Mouse (Mus musculus) mouse embryonic stem cell (cell line): ENCODE data around the gene Wdr86.
"Not testable (repeated sequence)": the region's sequence is repeated elsewhere in the genome, so short reads cannot be mapped to it uniquely, and the experiment has no call there.

Experiments used
- in situ Hi-C, 2 experiments: fragments of 300-500 bp; cut with MboI; formaldehyde crosslinking; loops; 1 replicate in 1 of 2; 3 replicates in 1 of 2; pipeline ENCODE4 v1.14.3; 2019 to 2020; ENCODE audit warnings: low sequenced_read_pairs in 2 of 2, low pct_unique_long_range_greater_than_20kb in 1 of 2, mixed read lengths in 1 of 2; ENCODE audit not compliant: unreplicated experiment in 1 of 2

The Wdr86 gene

DNA sequence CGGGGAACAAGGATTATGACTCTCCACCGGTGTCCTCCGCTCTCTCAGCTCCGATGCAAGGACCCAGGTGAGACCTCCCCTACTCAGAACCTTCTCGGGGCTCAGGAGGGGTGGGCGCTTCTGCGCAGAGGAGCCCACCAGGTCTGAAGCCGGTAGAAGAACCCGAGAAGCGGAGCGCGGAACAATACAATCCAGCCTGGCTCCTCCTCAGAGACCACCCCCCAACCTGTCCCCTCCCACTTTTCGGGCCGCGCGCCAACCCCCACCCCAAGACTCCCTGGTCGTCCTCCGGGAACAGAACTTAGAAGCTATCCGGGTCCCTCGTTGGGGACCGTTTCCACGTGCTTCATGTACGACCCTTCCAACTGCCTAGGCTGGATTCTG, at the start of gene Wdr86:
Gene Wdr86 (minus strand): TSS at position 240 of the 384 bp plus-strand sequence.
- in situ Hi-C loops = no loop called here

DNA sequence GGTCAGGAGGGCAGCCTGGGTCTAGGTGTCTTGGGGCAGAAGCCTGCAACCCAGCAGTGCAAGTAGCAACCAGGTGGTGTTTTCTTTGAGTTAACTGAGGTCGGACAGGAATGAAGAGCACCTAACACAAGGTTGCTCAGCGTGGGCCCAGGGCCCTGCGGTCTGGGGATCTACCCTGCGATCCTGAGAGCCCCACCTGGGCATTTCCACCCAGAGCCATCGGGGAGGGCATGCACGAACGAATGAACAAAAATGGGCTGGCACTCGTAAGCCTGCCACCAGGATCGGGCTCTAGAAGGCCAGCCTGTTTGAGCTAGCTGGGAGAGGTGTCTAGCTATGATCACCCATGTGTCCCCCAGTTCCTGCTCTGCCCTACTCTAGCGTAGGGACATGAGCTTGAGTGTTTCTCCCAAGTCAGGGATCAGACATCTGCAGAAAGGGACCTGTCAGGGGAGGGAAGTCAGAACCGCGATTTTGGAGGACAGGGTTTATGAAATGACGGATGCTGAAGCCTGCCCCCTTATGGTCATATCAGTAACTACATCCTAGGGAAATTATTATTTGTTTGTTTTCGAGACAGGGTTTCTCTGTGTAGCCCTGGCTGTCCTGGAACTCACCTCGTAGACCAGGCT, 49.5 kb upstream of the Wdr86 start:
- in situ Hi-C loops = loop anchor here in 1 of 2 experiments (5.0 kb wide), 1 partner anchor 108 kb away; no protein-coding TSS in a partner anchor

DNA sequence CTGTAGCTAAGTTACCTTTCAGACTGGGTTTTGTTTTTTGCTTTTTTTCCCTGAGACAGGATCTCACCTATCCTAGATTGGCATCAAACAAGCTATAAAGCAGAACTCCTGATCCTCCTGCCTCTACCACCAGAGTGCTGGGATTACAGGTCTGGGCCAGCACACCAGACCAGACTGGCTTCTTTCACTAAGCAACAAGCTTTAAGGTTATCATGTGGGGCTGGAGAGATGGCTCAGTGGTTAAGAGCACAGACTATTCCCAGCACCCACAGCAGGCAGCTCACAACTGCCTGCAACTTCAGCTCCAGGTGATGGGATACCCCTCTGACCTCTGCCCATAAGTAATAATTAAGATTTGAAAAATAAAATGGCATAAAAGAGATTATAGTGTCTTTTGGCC, 48.8 kb upstream of the Wdr86 start:
- in situ Hi-C loops = no loop called here

DNA sequence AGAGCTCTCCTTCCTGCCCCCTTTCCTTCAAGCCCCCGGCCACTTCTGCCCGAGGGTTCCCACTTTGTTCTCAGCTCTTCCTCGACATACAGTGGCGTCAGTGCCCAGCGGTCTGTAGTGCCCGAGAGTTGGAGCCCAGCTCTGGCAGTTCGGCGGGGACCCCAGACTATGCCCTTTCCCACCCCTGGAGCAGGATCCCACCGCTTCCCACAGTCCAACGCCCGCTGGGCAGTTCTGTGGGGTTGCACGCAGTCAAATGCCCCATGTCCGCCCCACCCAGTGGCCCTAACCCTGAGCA, 48.3 kb upstream of the Wdr86 start:
- in situ Hi-C loops = no loop called here

DNA sequence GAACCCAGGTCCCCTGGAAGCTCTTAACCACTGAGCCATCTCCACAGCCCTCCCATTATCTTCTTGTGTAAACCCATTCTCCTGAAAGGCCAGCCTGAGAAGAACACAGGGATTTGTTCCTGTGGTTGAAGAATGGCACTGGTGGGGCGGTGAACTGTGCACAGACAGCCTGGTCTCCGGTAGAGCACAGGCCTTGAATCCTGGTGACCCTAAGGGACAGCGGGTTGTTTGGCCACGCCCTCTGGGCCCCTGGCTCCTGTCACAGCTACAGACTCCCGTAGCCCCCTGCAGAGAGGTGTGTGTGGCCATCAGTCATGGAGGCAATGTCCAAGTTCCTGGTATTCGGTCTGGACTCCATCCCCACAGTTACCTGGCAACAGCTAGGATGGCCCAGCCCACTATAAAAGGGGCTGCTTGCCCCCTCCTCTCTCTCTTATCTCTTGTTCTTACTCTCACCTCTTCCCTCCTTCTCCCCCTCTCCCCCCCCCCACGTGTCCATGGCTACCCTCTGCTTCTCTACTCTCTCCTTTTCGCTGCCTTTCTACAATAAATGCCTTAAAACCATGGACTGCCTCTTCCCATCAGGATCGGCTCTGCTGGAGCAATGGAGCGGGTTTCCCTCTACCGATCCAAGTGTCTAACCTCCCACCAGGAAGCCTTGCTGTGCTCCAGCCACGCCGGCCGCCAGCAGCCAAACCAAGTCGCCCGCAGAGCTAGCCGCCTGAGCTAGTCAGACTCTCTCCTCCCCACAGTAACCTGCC, 47.7 kb upstream of the Wdr86 start:
- in situ Hi-C loops = no loop called here

DNA sequence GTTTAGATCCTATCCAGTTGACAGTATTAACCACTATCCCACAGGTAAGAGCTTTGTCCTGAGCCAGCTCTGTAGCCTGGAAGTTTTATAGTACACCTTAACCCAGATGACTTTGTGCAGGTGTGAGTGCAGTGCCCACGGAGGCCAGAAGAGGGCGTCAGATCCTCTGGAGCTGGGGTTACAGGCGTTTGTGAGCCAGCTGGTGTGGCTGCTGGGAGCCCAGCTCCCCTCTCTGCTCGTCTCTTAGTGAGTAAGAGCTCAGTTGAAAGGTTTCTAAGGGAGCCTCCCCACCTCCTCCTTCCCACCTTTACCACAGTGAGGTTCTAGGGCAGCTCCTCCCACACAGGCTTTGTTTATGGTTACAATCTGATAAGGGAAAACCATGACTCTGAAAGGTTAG, 46.2 kb upstream of the Wdr86 start:
- in situ Hi-C loops = no loop called here

DNA sequence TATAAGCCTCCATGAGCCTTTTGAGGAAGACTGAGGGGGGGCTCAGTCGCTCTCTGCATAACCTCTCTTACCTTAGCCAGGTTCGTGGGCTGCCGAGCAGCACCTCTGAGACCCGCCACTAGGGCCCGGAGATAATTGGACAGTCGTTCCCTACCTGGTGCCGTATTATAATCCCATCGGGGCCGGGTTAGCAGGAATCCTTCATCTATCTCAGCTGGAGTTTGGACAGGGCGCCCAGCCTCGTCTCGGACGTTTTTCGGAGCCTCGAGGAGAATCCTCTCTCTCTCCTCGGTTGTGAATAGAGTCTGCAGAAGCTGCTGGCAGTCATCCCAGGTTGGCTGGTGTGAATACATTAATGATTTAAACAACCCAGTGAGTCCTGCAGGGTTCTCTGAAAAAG, 44.0 kb upstream of the Wdr86 start:
- in situ Hi-C loops = not testable (repeated sequence)

DNA sequence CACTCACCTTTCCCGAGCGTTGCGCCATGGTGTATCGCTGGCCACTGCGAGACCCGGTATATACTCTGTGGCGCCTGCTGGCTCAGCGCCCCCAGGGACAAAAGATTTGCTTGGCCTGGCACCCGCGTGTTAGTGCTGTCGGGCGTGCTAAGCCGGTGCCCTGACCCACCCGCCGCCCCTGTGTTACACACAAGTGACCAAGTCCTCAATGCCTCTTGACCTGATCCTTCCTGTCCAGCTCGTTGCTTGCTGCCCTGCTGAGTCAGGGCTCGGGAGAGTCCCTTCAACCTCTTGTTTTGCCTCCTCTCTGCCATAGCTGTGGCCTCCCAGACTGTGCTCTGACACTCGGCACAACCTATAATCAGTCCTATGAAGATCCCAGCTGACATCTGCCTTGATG, 27.3 kb upstream of the Wdr86 start, which contains the start of gene Crygn:
Gene Crygn (minus strand): TSS at position 193 of the 400 bp plus-strand sequence.
- in situ Hi-C loops = no loop called here

DNA sequence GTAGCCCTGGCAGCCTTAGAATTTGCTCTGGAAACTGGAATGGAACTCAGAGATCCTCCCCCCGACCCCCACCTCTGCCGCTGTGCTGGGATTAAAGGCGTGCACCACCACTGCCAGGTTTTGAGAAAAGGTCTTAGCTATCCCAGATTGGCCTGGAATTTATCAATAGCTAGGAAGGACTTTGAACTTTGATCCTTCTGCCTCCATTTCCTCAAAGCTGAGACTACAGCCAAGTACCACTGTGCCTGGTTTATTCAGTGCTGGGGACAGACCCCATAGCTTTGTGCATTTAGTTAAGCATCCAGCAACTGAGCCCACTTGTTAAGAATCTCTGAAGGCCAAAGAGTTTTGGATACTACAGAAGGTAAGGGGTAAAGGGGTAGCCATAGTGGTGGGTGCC, 26.4 kb upstream of the Wdr86 start:
- in situ Hi-C loops = no loop called here

DNA sequence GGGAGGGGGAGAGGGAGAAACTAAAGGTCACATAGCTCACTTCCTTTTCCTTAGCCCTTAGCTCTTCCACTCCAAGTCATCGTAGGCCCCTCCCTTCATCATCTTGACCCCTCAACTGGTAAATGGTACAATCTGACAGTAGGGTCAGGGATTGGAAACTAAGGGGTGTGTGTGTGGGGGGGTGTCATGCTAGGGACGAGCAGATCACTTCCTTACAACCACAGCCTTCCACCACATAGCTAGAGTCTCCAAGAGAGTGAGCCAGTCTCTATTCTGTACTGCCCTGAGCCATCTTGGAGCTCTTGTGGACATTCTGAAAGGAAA, 21.6 kb upstream of the Wdr86 start:
- in situ Hi-C loops = no loop called here

DNA sequence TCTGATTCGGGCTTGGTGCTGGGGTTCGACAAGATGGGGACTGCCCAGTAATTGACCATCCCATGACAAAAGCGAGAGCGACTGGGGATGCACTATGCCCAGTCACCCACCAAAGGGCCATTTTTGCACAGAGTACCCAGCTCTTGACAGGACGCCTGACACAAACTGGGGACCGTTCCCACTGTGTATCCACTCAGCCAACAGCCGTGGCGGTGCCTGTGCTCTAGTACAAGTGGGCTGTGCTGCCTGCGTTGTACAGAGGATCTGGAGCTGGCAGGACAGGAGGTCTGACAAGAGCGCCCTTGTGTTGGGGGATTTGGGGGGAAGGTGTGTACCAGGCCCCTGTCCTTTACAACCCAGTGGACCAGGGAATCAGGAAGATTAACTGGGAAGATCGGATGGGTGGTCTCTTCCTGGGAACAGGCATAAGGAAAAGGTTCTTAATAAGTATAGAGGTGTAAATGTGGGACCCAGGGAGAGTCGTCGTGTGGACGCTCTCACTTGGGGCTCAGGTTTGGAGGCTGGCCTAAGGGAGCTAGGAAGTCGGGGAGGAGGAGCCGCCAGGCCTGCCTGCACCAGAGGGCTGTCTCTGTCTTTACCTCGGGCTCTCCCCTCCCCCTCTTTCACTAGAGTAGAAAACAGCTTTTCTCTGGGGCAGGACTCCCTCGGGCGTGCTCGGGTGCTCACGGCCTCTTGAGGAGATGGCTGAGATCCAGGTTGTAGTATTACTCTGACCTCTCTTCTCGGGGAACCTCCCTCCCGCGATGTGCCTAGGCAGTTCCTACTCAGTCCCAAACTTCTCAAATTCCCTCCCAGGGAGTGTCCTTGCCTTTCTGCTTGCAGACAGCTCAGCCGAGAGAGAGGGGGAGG, 21.0 kb upstream of the Wdr86 start:
- in situ Hi-C loops = no loop called here

DNA sequence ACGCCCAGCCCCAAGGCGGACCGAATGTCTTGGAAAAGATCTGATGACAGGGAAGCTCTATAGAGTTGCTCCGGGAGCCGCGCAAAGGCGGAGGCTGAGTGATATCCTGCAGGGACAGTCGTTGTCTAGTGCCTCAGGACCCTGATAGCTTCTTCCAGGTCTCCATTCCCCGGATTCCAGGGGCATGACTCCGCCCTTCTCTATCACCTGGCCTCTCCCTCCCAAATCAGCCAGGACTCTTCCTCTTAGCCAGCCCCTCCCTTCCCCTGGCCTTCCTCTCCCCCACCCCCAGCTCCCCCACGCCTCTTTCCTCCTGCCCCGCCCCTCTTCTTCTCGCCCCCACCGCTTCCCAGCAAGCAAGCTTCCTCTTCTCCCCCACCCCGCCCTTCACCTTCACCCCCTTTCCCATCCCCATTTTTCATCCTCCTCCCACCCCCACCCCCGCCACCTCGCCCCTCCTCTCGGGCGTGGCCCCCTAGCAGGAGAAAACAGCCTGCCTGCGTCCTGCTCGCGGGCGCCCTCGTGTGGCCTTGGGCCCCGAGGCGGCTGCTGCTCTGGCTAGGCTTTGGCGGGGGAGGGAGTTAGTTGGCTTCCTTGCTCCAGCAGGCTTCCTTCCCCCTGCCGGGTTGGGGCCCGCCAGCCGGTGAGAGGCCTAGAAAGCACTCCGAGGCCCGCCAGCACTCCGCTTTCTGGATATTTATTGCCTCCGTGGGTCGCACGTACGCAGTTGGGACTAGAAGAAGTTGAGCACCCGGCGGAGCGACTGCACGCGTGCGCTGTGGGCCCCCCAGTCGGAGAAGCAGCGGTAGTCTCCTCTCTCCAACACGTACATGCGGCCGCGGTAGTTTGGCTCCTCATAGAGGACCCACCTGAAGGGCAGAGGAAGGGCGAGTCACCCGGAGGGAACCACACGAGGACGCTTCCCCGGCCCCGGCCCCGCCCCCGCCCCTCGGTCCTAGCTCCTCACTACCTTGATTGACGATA, 20.1 kb upstream of the Wdr86 start:
- in situ Hi-C loops = no loop called here

DNA sequence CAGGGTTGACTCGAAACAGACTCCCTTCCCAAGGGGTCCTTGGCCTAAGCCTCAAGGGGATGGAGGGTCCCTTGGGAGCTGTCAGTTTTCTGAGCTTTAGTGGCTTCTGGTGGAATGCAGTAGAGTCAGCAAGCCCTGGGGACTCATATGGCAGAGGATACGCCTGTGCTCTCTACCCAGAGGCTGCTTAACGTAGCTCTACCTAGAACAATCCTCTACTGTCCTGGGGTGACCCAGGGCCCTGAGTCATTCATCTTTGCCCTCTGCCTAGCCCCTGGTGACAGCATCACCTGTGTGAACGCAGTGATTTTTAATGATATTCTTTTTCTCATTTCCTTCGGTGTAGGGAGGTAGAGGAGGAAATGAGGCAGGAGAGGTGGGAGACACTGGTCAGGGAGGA, 19.2 kb upstream of the Wdr86 start:
- in situ Hi-C loops = no loop called here

DNA sequence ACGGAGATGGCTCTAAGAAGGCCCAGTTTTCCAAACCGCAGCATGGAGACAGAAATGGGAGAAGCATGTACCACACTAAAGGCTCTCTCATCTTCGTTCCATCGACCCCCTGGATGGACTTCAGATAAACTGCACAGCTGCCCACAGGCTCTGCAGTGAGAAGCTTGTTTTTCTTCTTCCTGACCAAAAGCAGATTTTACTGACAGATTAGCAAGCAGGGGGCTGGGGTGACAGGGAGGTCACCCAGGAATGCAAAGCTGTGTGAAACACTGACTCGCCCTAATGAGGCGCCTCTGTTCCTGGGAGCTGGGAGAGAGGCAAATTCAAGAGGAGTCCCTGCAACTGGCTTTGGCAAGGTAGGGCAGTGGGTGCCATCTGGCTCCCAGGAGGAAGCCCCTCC, 17.0 kb upstream of the Wdr86 start:
- in situ Hi-C loops = no loop called here

DNA sequence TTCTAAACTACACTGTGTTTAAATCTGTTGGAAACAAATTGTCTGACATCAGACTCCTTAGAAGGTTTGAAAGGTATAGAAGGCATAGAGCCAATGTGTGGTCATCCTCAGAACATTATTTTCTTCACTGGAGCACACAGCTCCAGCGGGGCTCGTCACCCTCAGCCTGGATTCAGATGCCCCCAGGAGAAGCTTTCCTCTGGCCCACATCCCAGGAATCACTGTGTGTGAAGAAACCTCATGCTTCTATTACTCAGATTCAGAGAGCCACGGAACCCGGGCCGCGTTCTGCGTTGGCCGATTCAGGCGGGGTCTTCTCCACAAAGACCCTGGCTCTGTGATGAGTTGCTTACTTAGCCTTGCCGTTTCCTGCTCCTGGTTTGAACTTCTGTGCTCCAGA, 13.4 kb upstream of the Wdr86 start:
- in situ Hi-C loops = no loop called here

DNA sequence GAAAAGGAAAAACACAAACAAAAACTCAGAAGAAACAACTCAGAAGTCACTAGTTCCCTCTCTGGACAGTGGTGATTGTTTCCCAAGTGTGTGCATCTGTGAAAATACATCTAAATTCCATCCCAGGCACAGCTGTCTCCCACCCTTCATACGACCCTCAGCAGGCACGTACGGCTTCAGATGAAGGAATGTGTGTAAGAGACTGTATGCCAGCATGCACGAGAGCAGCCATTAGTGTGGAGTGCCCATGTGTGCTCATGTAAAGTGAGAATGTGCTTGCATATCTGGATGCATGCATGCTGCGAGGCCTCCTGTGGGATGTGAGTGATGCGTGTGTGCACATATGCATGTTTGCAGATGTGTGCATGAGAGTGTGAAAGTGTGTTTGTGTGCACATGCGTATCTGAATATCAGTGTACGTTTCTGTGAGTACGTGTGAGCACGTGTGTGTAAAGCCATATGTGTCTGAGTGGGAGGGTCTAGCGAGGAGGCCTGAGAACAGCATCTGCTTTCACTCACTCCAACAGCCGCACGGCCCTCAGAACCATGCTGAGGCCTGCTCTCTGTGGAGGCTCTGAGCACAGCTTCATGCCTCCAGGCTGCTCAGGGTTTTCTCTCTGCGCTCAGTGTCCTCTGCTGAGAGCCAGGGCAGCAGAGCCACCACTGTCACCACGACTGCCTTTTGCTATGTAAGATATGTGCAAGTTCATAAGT, 10.8 kb upstream of the Wdr86 start:
- in situ Hi-C loops = no loop called here

DNA sequence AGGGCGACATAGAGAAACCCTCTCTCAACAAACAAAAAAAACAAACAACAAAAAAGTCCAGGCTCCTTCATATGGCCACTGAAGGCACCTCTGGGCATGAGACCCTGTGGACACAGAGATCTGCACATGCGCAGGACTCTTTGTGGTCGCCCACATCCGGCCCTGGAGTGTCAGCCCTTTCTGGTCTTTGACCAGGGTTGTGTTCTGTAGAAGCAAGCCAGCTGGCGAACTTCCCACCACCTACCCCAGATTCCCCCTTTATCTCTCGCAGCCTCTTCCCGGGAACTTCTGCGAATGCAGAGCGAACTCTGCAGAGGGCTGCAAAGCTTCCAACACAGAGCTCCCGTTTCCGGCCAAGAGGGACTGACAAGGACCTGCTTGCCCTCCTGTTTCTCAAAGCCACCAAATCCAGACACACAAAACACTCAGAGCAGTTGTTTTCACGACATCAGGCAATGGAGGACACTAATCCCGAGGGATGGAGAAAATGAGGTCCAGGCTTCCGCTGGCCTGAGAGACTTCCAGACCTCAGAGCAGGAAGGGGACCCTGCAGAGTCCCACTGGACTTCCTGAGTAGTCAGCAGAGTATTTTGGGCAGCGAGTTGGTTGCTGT, 8.7 kb upstream of the Wdr86 start:
- in situ Hi-C loops = no loop called here

DNA sequence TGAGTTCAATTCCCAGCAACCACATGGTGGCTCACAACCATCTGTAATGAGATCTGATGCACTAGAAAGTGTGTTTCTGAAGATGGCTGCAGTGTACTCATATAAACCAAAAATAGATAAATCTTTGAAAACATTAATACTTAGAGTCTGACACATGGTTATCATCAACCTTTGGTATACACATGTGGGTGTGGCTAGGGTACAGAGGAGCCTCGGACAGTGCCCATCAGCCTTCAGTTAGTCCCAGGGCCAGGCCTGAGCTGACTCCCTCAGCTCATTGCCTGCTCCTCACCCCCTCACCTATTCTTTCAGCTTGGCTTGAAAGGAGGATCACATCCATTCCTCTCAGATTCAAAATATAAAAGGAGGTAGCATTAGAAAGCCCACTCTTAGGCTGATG, 8.0 kb upstream of the Wdr86 start:
- in situ Hi-C loops = no loop called here
